9 mouse cellular contexts compared by ENCODE assay signal in genomic region chr17:55446185-55446527, GRCm38 (mm10). TPM values are rescaled to one million over a fixed set of nuclear protein-coding genes. Genes with fewer than 3 reads are reported as not detected.
DNase-seq lines count a peak whose midpoint lies in the region; ATAC-seq and TF ChIP-seq lines count a peak whose summit lies in the region.
"Had no signal": no experiment of that assay in that cellular context is flagged by ENCODE, and none has a peak within 500 bp of the region (broad histone marks: within the 10 kb centered on the region; RNA-seq: fewer than 3 reads in every experiment).

No protein-coding gene starts in this region.

- no peak for TF ChIP-seq EP300 in liver, postnatal 0 days (IDR thresholded peaks at IDR 0.05; ENCODE audit: low read depth)

- peak; percentile 31 for ATAC-seq in liver, embryonic 11.5 days (replicated peaks; ENCODE audit: low FRiP score)
- no peak for ATAC-seq in liver, postnatal 0 days
- ATAC-seq in embryonic facial prominence, embryonic 11.5 days (replicated peaks; ENCODE audit: insufficient number of reproducible peaks, low FRiP score, low TSS enrichment, low read depth) = no peak; the same call in 1 of the 2 replicates
- no peak; the same call in 1 of the 2 replicates for ATAC-seq in hindbrain, embryonic 11.5 days (ENCODE audit: low FRiP score)
- ATAC-seq in midbrain, embryonic 16.5 days = peak; percentile 70
- no peak for ATAC-seq in activated CD4-positive, CD25-positive, alpha-beta regulatory T cell, adult 4 months

- H3K27me3 ChIP-seq in liver, embryonic 11.5 days (replicated peaks; ENCODE audit: control insufficient read depth, insufficient read depth, low read length) = peaks cover 26% of the 10 kb centered on the region
- peaks cover 30% of the 10 kb centered on the region for H3K27me3 ChIP-seq in liver, postnatal 0 days (ENCODE audit: insufficient read depth, low read length)
- no peaks in the 10 kb centered on the region for H3K27me3 ChIP-seq in embryonic facial prominence, embryonic 11.5 days (ENCODE audit: control insufficient read depth, insufficient read depth, low read length)
- H3K27me3 ChIP-seq in hindbrain, embryonic 11.5 days (ENCODE audit: control insufficient read depth, insufficient read depth, low read length) = no peaks in the 10 kb centered on the region; the same call in 1 of the 2 replicates
- H3K27me3 ChIP-seq in midbrain, embryonic 16.5 days (ENCODE audit: control insufficient read depth, insufficient read depth, low read depth, low read length) = no peaks in the 10 kb centered on the region

- DNase-seq in liver, embryonic 11.5 days (ENCODE audit: low spot score) = no peak
- no peak for DNase-seq in liver, postnatal 0 days
- peak; percentile 47 for DNase-seq in embryonic facial prominence, embryonic 11.5 days (ENCODE audit: low spot score)
- no peak for DNase-seq in hindbrain, embryonic 11.5 days (ENCODE audit: low spot score)
- no peak for DNase-seq in lung, postnatal 25 days (ENCODE audit: low spot score)
- DNase-seq in left cerebral cortex, adult 8-10 months (ENCODE audit: low spot score in 2 of 2) = no peak

- no peaks in the 10 kb centered on the region for H3K36me3 ChIP-seq in liver, embryonic 11.5 days (ENCODE audit: control insufficient read depth, insufficient read depth, low read length)
- no peaks in the 10 kb centered on the region for H3K36me3 ChIP-seq in liver, postnatal 0 days (replicated peaks; ENCODE audit: insufficient read depth, low read length)
- no peaks in the 10 kb centered on the region for H3K36me3 ChIP-seq in embryonic facial prominence, embryonic 11.5 days (replicated peaks; ENCODE audit: control insufficient read depth, insufficient read depth, low read depth, low read length)
- no peaks in the 10 kb centered on the region for H3K36me3 ChIP-seq in hindbrain, embryonic 11.5 days (ENCODE audit: control insufficient read depth, insufficient read depth, low read length)
- H3K36me3 ChIP-seq in midbrain, embryonic 16.5 days (ENCODE audit: control insufficient read depth, insufficient read depth, low read length) = no peaks in the 10 kb centered on the region

- H3K4me2 ChIP-seq in liver, embryonic 11.5 days = peak overlapping the region; percentile 79
- H3K4me2 ChIP-seq in liver, postnatal 0 days (ENCODE audit: low read depth, low read length) = no peak overlapping the region
- peak overlapping the region; percentile 88 for H3K4me2 ChIP-seq in embryonic facial prominence, embryonic 11.5 days (ENCODE audit: low read depth, low read length)
- H3K4me2 ChIP-seq in hindbrain, embryonic 11.5 days (replicated peaks; ENCODE audit: low read depth, low read length) = peak overlapping the region; percentile 80
- H3K4me2 ChIP-seq in midbrain, embryonic 16.5 days (ENCODE audit: low read length) = peak overlapping the region; percentile 60

- no peak for TF ChIP-seq CTCF in liver, postnatal 0 days (IDR thresholded peaks at IDR 0.05; ENCODE audit: low read depth)

- WGBS in liver, embryonic 11.5 days = 8% methylated on average over 6 of the region's 6 CpGs
- 8% methylated on average over 6 of the region's 6 CpGs for WGBS in liver, postnatal 0 days (ENCODE audit: insufficient replicate concordance)
- WGBS in embryonic facial prominence, embryonic 11.5 days = under 1% methylated on average over 6 of the region's 6 CpGs
- WGBS in hindbrain, embryonic 11.5 days = 0% methylated on average over 6 of the region's 6 CpGs
- WGBS in midbrain, embryonic 16.5 days = under 1% methylated on average over 6 of the region's 6 CpGs

- H3K9me3 ChIP-seq in liver, embryonic 11.5 days (ENCODE audit: control insufficient read depth, low read length) = no peaks in the 10 kb centered on the region
- no peaks in the 10 kb centered on the region for H3K9me3 ChIP-seq in liver, postnatal 0 days (ENCODE audit: low read length)
- H3K9me3 ChIP-seq in embryonic facial prominence, embryonic 11.5 days (replicated peaks; ENCODE audit: control insufficient read depth, low read length) = no peaks in the 10 kb centered on the region
- H3K9me3 ChIP-seq in hindbrain, embryonic 11.5 days (ENCODE audit: control insufficient read depth, low read length) = no peaks in the 10 kb centered on the region
- H3K9me3 ChIP-seq in midbrain, embryonic 16.5 days (replicated peaks; ENCODE audit: control insufficient read depth, low read length, poor library complexity, severe bottlenecking) = no peaks in the 10 kb centered on the region

- peak overlapping the region; percentile 50 for H3K4me3 ChIP-seq in liver, embryonic 11.5 days (ENCODE audit: low read depth, low read length)
- no peak overlapping the region for H3K4me3 ChIP-seq in liver, postnatal 0 days (ENCODE audit: low read depth, low read length)
- peak overlapping the region; percentile 72 for H3K4me3 ChIP-seq in embryonic facial prominence, embryonic 11.5 days (ENCODE audit: low read depth, low read length)
- peak overlapping the region; percentile 68 for H3K4me3 ChIP-seq in hindbrain, embryonic 11.5 days (ENCODE audit: low read depth, low read length)
- H3K4me3 ChIP-seq in midbrain, embryonic 16.5 days (ENCODE audit: low read depth, low read length) = peak overlapping the region; percentile 80

- 0 out of 2 replicates have a peak overlapping the region, but pooled peaks have one; percentile 25 for H3K9ac ChIP-seq in liver, embryonic 11.5 days (ENCODE audit: low read depth, low read length)
- no peak overlapping the region for H3K9ac ChIP-seq in liver, postnatal 0 days (replicated peaks)
- peak overlapping the region; percentile 91 for H3K9ac ChIP-seq in embryonic facial prominence, embryonic 11.5 days (replicated peaks; ENCODE audit: low read length)
- peak overlapping the region; percentile 90 for H3K9ac ChIP-seq in hindbrain, embryonic 11.5 days (ENCODE audit: low read depth, low read length)
- H3K9ac ChIP-seq in midbrain, embryonic 16.5 days (ENCODE audit: low read depth, low read length) = peak overlapping the region; percentile 98

- H3K4me1 ChIP-seq in liver, embryonic 11.5 days (replicated peaks; ENCODE audit: control insufficient read depth, insufficient read depth, low read length) = no peaks in the 10 kb centered on the region
- H3K4me1 ChIP-seq in liver, postnatal 0 days (ENCODE audit: insufficient read depth) = 0 out of 2 replicates have a peak, but pooled peaks cover 3% of the 10 kb centered on the region
- H3K4me1 ChIP-seq in embryonic facial prominence, embryonic 11.5 days (ENCODE audit: control insufficient read depth, insufficient read depth, low read length) = no peaks in the 10 kb centered on the region
- H3K4me1 ChIP-seq in hindbrain, embryonic 11.5 days (replicated peaks; ENCODE audit: control insufficient read depth, insufficient read depth, low read length) = no peaks in the 10 kb centered on the region
- peaks cover 22% of the 10 kb centered on the region for H3K4me1 ChIP-seq in midbrain, embryonic 16.5 days (ENCODE audit: control insufficient read depth, insufficient read depth, low read length)

- H3K27ac ChIP-seq in liver, embryonic 11.5 days (ENCODE audit: low read depth, low read length) = no peak overlapping the region
- H3K27ac ChIP-seq in liver, postnatal 0 days (ENCODE audit: low read depth) = no peak overlapping the region
- H3K27ac ChIP-seq in embryonic facial prominence, embryonic 11.5 days (replicated peaks; ENCODE audit: low read depth, low read length) = no peak overlapping the region
- peak overlapping the region; percentile 78 for H3K27ac ChIP-seq in hindbrain, embryonic 11.5 days (ENCODE audit: low read depth, low read length)
- peak overlapping the region; percentile 99 for H3K27ac ChIP-seq in midbrain, embryonic 16.5 days (ENCODE audit: low read length)

RNA-seq across cellular contexts. Expression of gene St6gal2, which starts 1.0 kb away (rescaled TPM):
- 0.69 and 0.75 TPM in 2 replicates for polyA plus RNA-seq in liver, embryonic 11.5 days (2014; fragmentation: Nextera tagmentation; extraction: Ambion mirVana)
- polyA plus RNA-seq in liver, postnatal 0 days (2015; fragmentation: Nextera tagmentation; extraction: Ambion mirVana) = not detected in 2 replicates
- 12.9 and 13.0 TPM in 2 replicates for polyA plus RNA-seq in embryonic facial prominence, embryonic 11.5 days (2014; fragmentation: Nextera tagmentation; extraction: Ambion mirVana)
- 11.6 and 12.3 TPM in 2 replicates for polyA plus RNA-seq in hindbrain, embryonic 11.5 days (2014; fragmentation: Nextera tagmentation; extraction: Ambion mirVana)
- polyA plus RNA-seq in midbrain, embryonic 16.5 days (2015; fragmentation: Nextera tagmentation; extraction: Ambion mirVana) = 46.5 and 47.0 TPM in 2 replicates
- polyA plus RNA-seq in activated CD4-positive, CD25-positive, alpha-beta regulatory T cell, adult 4 months (2017; shearing (Covaris generic)) = not detected
- total RNA-seq in left cerebral cortex, adult 8-10 months (2022) = 10 to 100 TPM; 30.6 to 43.2 (median 37.0) TPM
- total RNA-seq: adrenal gland, adult 18-20 months had no signal

Comparison
In these comparisons a context has a peak if more than half of its experiments do, and no peak if none do; other contexts are left out.
1. ATAC-seq: peak in liver, embryonic 11.5 days (single experiment) and midbrain, embryonic 16.5 days (single experiment); none in liver, postnatal 0 days (single experiment), embryonic facial prominence, embryonic 11.5 days (single experiment), hindbrain, embryonic 11.5 days (single experiment) and activated CD4-positive, CD25-positive, alpha-beta regulatory T cell, adult 4 months (single experiment).
2. H3K27ac ChIP-seq: peak in hindbrain, embryonic 11.5 days (single experiment) and midbrain, embryonic 16.5 days (single experiment); none in liver, embryonic 11.5 days (single experiment), liver, postnatal 0 days (single experiment) and embryonic facial prominence, embryonic 11.5 days (single experiment).